In genomic region chr11:103804126-103804525, GRCm38 (mm10) we compare ENCODE assay signal across 33 mouse cellular contexts. TPM values are rescaled to one million over a fixed set of nuclear protein-coding genes. Genes with fewer than 3 reads are reported as not detected.
DNase-seq lines count a peak whose midpoint lies in the region; ATAC-seq and TF ChIP-seq lines count a peak whose summit lies in the region.
"Had no signal": no experiment of that assay in that cellular context is flagged by ENCODE, and none has a peak within 500 bp of the region (broad histone marks: within the 10 kb centered on the region; RNA-seq: fewer than 3 reads in every experiment).

No protein-coding gene starts in this region.

- H3K27ac ChIP-seq in hindbrain, postnatal 0 days = peak overlapping the region; percentile 36; the same call in 1 of the 2 replicates
- no peak overlapping the region for H3K27ac ChIP-seq in hindbrain, embryonic 11.5 days (ENCODE audit: low read depth, low read length)
- peak overlapping the region; percentile 15; the same call in 1 of the 2 replicates for H3K27ac ChIP-seq in cerebellum, adult 2 months (ENCODE audit: insufficient read depth, low read length)
- no peak overlapping the region for H3K27ac ChIP-seq in forebrain, embryonic 13.5 days
- H3K27ac ChIP-seq: embryonic facial prominence, embryonic 13.5 days; forebrain, embryonic 12.5 days; intestine, embryonic 15.5 days; kidney, postnatal 0 days; liver, embryonic 14.5 days; macrophage; midbrain, embryonic 13.5 days had no signal

- no peak for ATAC-seq in hindbrain, postnatal 0 days
- ATAC-seq in hindbrain, embryonic 11.5 days (ENCODE audit: low FRiP score) = no peak
- ATAC-seq in forebrain, embryonic 13.5 days = no peak
- no peak for ATAC-seq in erythroblast, adult 5-6 weeks (replicated peaks; ENCODE audit: low FRiP score, poor library complexity, severe bottlenecking)
- ATAC-seq: hindbrain, embryonic 16.5 days; intestine, embryonic 15.5 days; midbrain, embryonic 13.5 days had no signal

- peak; percentile 40 for DNase-seq in hindbrain, postnatal 0 days (ENCODE audit: low spot score)
- no peak for DNase-seq in hindbrain, embryonic 11.5 days (ENCODE audit: low spot score)
- DNase-seq in cerebellum, adult 2 months = peak; percentile 57 to 67
- DNase-seq in cerebellum, postnatal 14 days = peak; percentile 42 to 60
- no peak for DNase-seq in layer of hippocampus, adult 18-20 months (ENCODE audit: low spot score in 2 of 2)
- DNase-seq: adrenal gland, adult 8-10 months; gastrocnemius, postnatal 14 days; heart, adult 18-20 months; heart, postnatal 4 days; kidney, adult 8-10 months; kidney, postnatal 4 days; layer of hippocampus, postnatal 36 days; liver; lung, adult 2 months; lung, postnatal 10 days; right cerebral cortex, postnatal 25 days; thymus, adult 18-20 months; thymus, postnatal 25 days had no signal

- H3K4me1 ChIP-seq in hindbrain, postnatal 0 days (ENCODE audit: insufficient read depth, low read length) = peaks cover 6% of the 10 kb centered on the region; the same call in 1 of the 2 replicates
- peaks cover 12% of the 10 kb centered on the region; the same call in 1 of the 2 replicates for H3K4me1 ChIP-seq in hindbrain, embryonic 11.5 days (replicated peaks; ENCODE audit: control insufficient read depth, insufficient read depth, low read length)
- peaks cover 28% of the 10 kb centered on the region for H3K4me1 ChIP-seq in cerebellum, adult 2 months (ENCODE audit: control insufficient read depth, insufficient read depth, low read length)
- peaks cover 16% of the 10 kb centered on the region for H3K4me1 ChIP-seq in forebrain, embryonic 13.5 days

- H3K9ac ChIP-seq in hindbrain, postnatal 0 days (replicated peaks; ENCODE audit: low read length) = no peak overlapping the region
- no peak overlapping the region for H3K9ac ChIP-seq in hindbrain, embryonic 11.5 days (ENCODE audit: low read depth, low read length)
- no peak overlapping the region for H3K9ac ChIP-seq in forebrain, embryonic 13.5 days
- H3K9ac ChIP-seq: embryonic facial prominence, embryonic 13.5 days; forebrain, embryonic 12.5 days; heart, embryonic 12.5 days; intestine, embryonic 15.5 days; liver, embryonic 14.5 days; midbrain, embryonic 13.5 days had no signal

- no peaks in the 10 kb centered on the region for H3K36me3 ChIP-seq in hindbrain, postnatal 0 days (ENCODE audit: insufficient read depth, low read length)
- no peaks in the 10 kb centered on the region for H3K36me3 ChIP-seq in hindbrain, embryonic 11.5 days (ENCODE audit: control insufficient read depth, insufficient read depth, low read length)
- H3K36me3 ChIP-seq in forebrain, embryonic 13.5 days (ENCODE audit: poor library complexity, severe bottlenecking) = no peaks in the 10 kb centered on the region
- H3K36me3 ChIP-seq: embryonic facial prominence, embryonic 13.5 days; forebrain, embryonic 12.5 days; G1E; heart, embryonic 12.5 days; intestine, embryonic 15.5 days; midbrain, embryonic 13.5 days had no signal

- WGBS in hindbrain, postnatal 0 days = 60% methylated on average over 11 of the region's 11 CpGs
- 88% methylated on average over 11 of the region's 11 CpGs for WGBS in hindbrain, embryonic 11.5 days
- 21% methylated on average over 11 of the region's 11 CpGs for WGBS in cerebellum, adult 2 months
- WGBS in forebrain, embryonic 13.5 days = 90% methylated on average over 11 of the region's 11 CpGs

- TF ChIP-seq CTCF in hindbrain, postnatal 0 days (IDR thresholded peaks at IDR 0.05; ENCODE audit: low read depth) = no peak
- TF ChIP-seq CTCF in cerebellum, adult 2 months (IDR thresholded peaks at IDR 0.05; ENCODE audit: borderline replicate concordance, insufficient read depth, low read depth, low read length) = no peak

- no peaks in the 10 kb centered on the region for H3K27me3 ChIP-seq in hindbrain, postnatal 0 days (ENCODE audit: insufficient read depth, low read length)
- peaks cover 7% of the 10 kb centered on the region; the same call in 1 of the 2 replicates for H3K27me3 ChIP-seq in hindbrain, embryonic 11.5 days (ENCODE audit: control insufficient read depth, insufficient read depth, low read length)
- no peaks in the 10 kb centered on the region for H3K27me3 ChIP-seq in cerebellum, adult 2 months (ENCODE audit: control insufficient read depth, insufficient read depth, low read length)
- peaks cover 59% of the 10 kb centered on the region for H3K27me3 ChIP-seq in forebrain, embryonic 13.5 days
- H3K27me3 ChIP-seq: midbrain, embryonic 13.5 days had no signal

- H3K4me2 ChIP-seq in hindbrain, postnatal 0 days (ENCODE audit: low read depth, low read length) = no peak overlapping the region
- H3K4me2 ChIP-seq in hindbrain, embryonic 11.5 days (replicated peaks; ENCODE audit: low read depth, low read length) = no peak overlapping the region
- no peak overlapping the region for H3K4me2 ChIP-seq in forebrain, embryonic 13.5 days
- H3K4me2 ChIP-seq: embryonic facial prominence, embryonic 13.5 days; forebrain, embryonic 12.5 days; heart, embryonic 12.5 days; intestine, embryonic 15.5 days; midbrain, embryonic 13.5 days had no signal

- no peak overlapping the region for H3K4me3 ChIP-seq in hindbrain, postnatal 0 days (ENCODE audit: low read length)
- no peak overlapping the region for H3K4me3 ChIP-seq in hindbrain, embryonic 11.5 days (ENCODE audit: low read depth, low read length)
- H3K4me3 ChIP-seq in cerebellum, adult 2 months (replicated peaks; ENCODE audit: insufficient read depth, low read depth, low read length) = no peak overlapping the region
- no peak overlapping the region for H3K4me3 ChIP-seq in forebrain, embryonic 13.5 days
- H3K4me3 ChIP-seq: embryonic facial prominence, embryonic 13.5 days; erythroblast, embryonic 14.5 days; forebrain, embryonic 12.5 days; heart, embryonic 12.5 days; intestine, embryonic 15.5 days; midbrain, embryonic 13.5 days had no signal

- TF ChIP-seq POLR2A in cerebellum, adult 2 months (IDR thresholded peaks at IDR 0.05; ENCODE audit: borderline replicate concordance, insufficient read depth, low read length) = no peak

- no peaks in the 10 kb centered on the region for H3K9me3 ChIP-seq in hindbrain, postnatal 0 days (ENCODE audit: low read length)
- H3K9me3 ChIP-seq in hindbrain, embryonic 11.5 days (ENCODE audit: control insufficient read depth, low read length) = no peaks in the 10 kb centered on the region
- H3K9me3 ChIP-seq in forebrain, embryonic 13.5 days (replicated peaks) = 0 out of 2 replicates have a peak, but pooled peaks cover 3% of the 10 kb centered on the region
- H3K9me3 ChIP-seq: midbrain, embryonic 13.5 days had no signal

RNA-seq across cellular contexts. Expression of gene Wnt3, which starts 30.2 kb away (rescaled TPM):
- 9.0 and 12.5 TPM in 2 replicates for total RNA-seq in hindbrain, postnatal 0 days (2014; rRNA removed)
- 11.1 and 11.6 TPM in 2 replicates for polyA plus RNA-seq in hindbrain, postnatal 0 days (2015; fragmentation: Nextera tagmentation; extraction: Ambion mirVana)
- 9.8 and 10.8 TPM in 2 replicates for polyA plus RNA-seq in hindbrain, embryonic 11.5 days (2014; fragmentation: Nextera tagmentation; extraction: Ambion mirVana)
- polyA plus RNA-seq in cerebellum, adult 2 months (2012; rRNA removed) = 13.6 and 14.5 TPM in 2 replicates
- polyA plus RNA-seq in forebrain, embryonic 13.5 days (2015; fragmentation: Nextera tagmentation; extraction: Ambion mirVana) = 6.5 TPM in 2 replicates
- 1 to 10 TPM; 1.2 to 2.0 TPM for total RNA-seq in layer of hippocampus, adult 18-20 months (2021)
- not detected in 2 replicates for total RNA-seq in erythroblast, adult 5-6 weeks (2015; ENCODE audit: low replicate concordance)
- total RNA-seq in erythroblast, adult 5-6 weeks (2017; ENCODE audit: low replicate concordance) = not detected in 2 replicates
- total RNA-seq: heart, adult 18-20 months; heart, postnatal 4 days; megakaryocyte-erythroid progenitor cell, adult 5-6 weeks had no signal
- polyA plus RNA-seq: erythroblast, embryonic 14.5 days; G1E; heart, postnatal 0 days; macrophage had no signal

RNA-seq across cellular contexts. Expression of gene Wnt9b, which starts 54.5 kb away (rescaled TPM):
- 2.6 and 2.7 TPM in 2 replicates for total RNA-seq in hindbrain, postnatal 0 days (2014; rRNA removed)
- polyA plus RNA-seq in hindbrain, postnatal 0 days (2015; fragmentation: Nextera tagmentation; extraction: Ambion mirVana) = 0.86 and 1.0 TPM in 2 replicates
- polyA plus RNA-seq in hindbrain, embryonic 11.5 days (2014; fragmentation: Nextera tagmentation; extraction: Ambion mirVana) = 0.36 and 0.39 TPM in 2 replicates
- polyA plus RNA-seq in cerebellum, adult 2 months (2012; rRNA removed) = 1.0 and 1.1 TPM in 2 replicates
- polyA plus RNA-seq in forebrain, embryonic 13.5 days (2015; fragmentation: Nextera tagmentation; extraction: Ambion mirVana) = 0.10 and 0.14 TPM in 2 replicates
- total RNA-seq in layer of hippocampus, adult 18-20 months (2021) = under 1 TPM; 0.27 to 0.58 TPM
- total RNA-seq in erythroblast, adult 5-6 weeks (2015; ENCODE audit: low replicate concordance) = not detected in 2 replicates
- total RNA-seq in erythroblast, adult 5-6 weeks (2017; ENCODE audit: low replicate concordance) = not detected in 2 replicates
- total RNA-seq: megakaryocyte-erythroid progenitor cell, adult 5-6 weeks had no signal
- polyA plus RNA-seq: erythroblast, embryonic 14.5 days; G1E; macrophage had no signal

Comparison
In these comparisons a context has a peak if more than half of its experiments do, and no peak if none do; other contexts are left out.
1. DNase-seq: peak in hindbrain, postnatal 0 days (single experiment), cerebellum, adult 2 months (2 of 2) and cerebellum, postnatal 14 days (2 of 2); none in hindbrain, embryonic 11.5 days (single experiment) and layer of hippocampus, adult 18-20 months (0 of 2).
2. H3K27ac ChIP-seq: peak in hindbrain, postnatal 0 days (single experiment) and cerebellum, adult 2 months (single experiment); none in hindbrain, embryonic 11.5 days (single experiment) and forebrain, embryonic 13.5 days (single experiment).